Mouse (Mus musculus): ENCODE measurements around the gene AI182371.

Gene AI182371

DNA sequence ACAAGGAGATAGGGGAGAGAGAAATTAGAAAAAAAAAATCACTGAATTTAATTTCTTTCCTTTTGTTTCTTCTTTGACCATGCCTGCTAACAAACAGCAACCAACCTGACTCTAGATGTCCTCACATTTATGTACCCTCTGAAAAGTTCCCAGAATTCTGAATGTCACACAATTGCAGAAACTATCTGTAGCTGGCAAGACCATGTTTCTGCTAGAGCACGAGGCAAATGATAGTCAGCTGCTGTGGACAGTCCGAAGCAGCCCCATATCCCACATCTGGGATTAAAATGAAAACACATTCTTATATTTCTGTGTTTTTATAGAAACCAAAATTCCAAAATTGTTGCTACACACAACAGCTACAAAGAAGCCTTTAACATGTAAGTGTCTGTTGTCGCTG, at the start of gene AI182371:
TSS of gene AI182371 (minus strand) at position 101 of the 400 bp plus-strand sequence.
- DNase-seq (ENCODE audit: inconsistent ontology term), result no peak

DNA sequence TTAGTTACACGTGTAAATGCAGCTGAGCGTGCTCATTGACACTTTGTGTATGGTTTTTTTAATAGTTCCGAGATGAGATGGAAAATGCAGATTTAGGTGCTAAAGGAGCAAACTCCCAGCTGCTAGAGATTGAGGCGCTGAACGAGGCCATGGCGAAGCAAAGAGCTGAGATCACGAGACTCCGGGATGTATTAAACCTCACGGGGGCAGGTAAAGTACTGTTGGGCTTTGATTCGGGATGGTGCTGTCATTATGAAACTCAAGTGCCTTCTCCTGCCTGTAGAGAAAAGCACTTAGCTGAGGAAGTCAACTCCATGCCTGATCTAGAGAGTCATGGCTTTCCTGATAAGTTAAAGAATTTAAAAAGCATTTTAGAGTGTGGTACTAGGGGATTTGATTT, 47.5 kb upstream of the AI182371 start:
- DNase-seq (ENCODE audit: inconsistent ontology term), result no peak

DNA sequence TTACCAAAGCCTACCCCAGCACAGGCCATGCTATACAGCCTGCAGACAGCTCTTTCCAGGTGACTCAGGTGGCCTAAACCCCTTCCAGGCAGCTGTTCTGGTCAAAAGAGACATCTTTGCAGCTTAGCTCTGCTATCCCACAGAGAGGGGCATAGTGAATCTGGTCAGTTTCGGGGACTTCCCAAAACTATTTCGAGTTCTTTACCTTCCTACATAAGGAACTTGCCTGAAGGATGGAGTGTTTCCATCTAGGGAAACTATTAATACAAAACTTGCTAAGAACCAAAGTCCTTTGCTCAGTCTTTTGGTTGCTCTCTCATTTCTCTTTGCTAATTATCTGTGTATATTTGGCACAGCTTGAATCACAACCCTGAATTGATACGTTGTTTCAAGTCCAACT, 40.3 kb upstream of the AI182371 start:
- no peak for DNase-seq (ENCODE audit: inconsistent ontology term)

DNA sequence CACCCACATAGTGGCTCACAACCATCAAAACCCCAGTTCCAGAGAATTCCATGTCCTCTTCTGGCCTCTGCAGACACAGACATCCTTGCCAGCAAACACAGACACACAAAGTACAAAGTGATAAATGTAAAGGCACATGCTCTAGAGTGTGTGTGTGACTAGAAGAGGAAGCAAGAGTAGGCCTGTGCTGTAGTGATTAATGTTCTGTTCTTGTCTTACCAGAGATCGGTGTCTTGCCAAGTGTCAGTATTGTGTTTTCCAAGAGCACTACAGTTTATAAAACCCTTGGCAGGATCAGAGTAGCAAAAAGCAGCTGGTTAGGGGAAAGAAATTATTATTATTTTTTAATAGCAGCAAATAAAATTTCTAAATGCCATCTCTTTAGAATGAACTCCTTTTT, 37.2 kb upstream of the AI182371 start:
- DNase-seq (ENCODE audit: inconsistent ontology term), result no peak

DNA sequence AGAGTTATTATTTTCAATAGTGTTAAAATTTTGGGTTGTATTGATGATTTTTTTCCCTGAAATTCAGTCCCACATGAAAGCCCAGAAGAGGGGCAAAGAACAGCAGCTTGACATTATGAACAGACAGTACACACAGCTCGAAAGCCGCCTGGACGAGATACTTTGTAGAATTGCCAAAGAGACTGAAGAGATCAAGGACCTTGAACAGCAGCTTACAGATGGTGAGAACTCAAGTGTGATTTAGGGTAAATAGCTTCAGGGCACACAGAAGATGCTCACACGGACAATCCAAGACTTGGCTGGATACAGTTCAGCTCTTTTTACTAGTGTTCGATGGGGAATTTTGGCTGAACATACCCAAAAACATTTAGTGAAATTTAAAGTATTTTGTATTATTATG, 32.5 kb upstream of the AI182371 start:
- no peak for DNase-seq (ENCODE audit: inconsistent ontology term)

DNA sequence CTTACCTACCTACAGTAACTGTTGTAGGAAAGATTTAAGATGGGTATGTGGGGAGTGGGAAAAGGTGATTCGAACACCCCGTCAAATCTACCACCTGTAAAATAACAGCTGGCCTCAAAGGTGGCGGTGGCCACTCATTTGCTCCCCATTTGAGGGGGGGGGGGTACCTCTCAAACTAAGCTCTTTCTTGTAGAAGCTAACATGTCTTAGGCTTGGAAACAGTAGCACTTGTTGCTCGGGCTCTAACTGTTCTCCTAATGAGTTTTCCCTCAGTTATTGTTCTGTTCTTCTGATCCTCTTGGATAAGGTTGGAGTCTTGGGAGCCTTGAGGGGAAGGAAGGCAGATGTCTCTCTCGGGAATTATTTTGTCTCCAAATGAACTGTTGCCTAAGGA, 31.3 kb upstream of the AI182371 start:
- peak; percentile 33 for DNase-seq (ENCODE audit: inconsistent ontology term)

DNA sequence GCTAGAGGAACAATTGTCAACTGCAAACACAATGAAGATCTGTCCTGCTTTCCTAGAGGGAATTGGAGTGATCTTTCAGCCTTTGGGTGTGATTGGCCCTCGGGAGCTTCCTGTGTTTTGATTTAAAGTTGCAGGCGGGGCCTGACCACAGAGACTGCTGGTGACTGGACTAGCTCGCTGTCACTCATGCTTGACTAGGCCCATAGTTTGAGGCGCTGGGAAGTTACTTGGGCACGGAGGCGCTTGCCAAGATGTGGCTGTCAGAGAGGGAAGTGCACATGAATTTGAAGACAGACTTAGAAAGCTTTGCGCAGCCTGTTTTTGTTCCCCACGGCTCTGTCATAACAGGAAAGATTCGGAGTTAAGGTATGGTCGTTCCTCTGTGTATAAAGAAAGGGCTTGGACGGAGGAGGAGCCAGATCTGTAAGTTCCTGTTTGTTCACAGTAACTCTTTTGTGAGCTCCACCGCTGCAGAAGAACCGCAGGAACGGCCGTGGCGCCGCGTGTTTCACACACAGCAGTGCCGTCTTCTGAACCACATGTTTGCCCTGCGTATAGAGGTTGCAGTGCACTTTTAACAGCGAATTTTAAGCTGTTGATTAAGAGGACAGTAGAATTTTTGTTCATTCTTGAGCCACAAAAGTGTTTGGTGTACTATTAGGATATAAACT, 30.8 kb upstream of the AI182371 start:
- peak; percentile 94 for DNase-seq (ENCODE audit: inconsistent ontology term)

DNA sequence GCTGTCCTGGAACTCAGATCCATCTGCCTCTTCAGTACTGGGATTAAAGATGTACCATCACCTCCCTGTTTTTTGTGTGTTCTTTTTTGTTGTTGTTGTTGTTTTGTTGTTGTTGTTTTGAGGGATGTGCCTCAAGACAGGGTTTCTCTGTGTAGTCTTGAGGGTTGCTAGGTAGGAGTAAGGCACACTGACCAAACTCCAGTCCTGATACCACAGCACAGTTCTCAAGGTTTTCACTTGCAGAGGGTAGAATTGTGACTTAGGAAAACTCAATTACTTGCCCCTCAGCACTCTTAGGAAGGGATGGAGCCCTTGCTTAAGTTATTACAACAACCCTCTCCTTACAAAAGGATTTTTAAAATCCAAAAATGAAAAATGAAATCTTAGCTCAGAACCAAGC, 30.1 kb upstream of the AI182371 start:
- DNase-seq (ENCODE audit: inconsistent ontology term), result no peak

DNA sequence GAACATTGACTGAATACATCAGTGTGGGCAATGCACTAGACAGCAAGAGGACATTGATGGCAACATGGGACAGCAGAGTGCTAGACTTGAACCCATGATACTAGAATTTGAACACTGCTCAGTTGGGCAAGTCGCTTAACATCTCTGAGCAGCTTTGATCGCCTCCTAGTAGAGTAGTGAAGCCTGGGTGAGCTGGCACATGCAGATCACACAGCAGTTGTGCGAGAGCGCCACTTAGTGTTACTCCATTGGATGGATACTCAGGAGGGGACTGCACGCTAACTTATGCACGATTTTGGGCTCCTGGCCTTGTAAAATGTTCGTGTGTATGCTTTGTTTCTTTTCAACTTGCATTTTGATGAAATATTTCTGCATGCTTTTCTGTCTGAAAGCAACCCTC, 23.4 kb upstream of the AI182371 start:
- DNase-seq (ENCODE audit: inconsistent ontology term), result no peak

DNA sequence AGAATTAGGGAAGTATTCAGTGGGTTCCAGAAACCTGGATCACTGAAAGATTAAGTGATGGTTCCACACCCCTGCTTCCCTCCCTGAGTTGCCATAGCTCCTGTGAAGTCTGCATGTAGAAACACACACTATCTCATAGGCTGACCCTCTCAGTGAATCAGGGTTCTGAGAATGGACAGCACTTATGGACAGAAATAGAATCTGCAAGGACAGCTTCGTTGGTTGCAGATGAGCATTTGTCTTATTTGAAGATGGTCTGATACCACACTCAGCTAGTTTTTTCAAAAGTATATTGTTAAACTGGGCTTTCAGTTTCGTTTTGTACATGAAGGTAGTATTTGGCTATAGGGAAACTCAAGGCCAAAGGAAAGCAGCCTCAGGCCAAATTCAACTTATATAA, 9.2 kb upstream of the AI182371 start:
- no peak for DNase-seq (ENCODE audit: inconsistent ontology term)

DNA sequence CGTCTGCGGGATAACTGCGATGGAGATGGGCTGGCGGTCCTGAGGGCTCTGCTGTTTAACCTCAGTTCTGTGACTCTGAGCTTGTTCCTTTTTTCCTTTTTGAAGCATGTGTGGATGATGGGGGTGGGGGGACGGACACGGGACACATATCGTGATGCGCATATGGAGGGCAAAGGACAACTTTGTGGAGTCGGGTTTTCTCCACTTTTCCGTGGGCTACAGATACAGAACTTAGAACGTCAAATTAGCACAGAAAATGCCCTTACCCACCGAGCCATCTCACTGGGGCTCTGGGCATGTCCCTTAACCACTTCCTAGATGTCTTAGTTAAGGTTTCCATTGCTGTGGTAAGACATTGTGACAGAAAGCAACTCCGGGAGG, 8.6 kb upstream of the AI182371 start:
- DNase-seq (ENCODE audit: inconsistent ontology term), result no peak

DNA sequence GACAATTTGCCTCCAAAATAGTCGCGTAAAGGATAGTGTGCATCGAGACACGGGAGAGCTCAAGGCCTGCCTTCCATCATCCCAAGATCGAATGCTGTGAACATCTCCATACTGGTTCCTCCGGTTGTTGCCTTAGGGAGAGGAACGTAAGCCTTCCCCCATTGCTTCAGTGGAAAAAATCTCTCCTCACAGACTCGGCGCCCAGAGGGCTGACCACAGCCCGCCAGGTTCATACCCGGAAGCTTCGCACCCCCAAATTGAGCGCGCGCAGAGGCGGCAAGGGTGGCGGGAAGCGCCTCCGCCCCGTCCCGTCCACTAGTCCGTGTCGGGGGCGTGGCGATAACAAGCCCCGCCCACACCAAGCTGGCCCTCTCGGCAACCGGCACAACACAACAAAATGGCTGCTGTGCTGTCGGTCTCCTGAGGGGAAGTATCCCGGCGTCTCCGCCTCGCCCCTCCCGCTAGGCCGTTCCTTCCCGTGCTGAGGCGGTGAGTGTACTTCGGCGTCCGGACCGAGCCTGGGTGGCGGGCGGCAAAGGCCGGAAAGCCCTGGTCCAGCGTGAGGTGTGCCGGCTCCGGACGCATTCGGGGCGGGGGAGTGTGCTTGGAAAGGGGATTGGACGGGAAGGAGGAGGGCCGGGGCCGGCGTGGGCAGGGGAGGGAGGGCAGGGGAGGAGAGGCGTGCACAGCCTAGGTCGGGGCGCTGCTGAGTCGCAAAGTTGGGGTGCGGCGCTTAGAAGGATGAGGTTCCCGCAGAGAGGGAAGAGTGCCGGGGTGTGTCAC, 8.0 kb upstream of the AI182371 start, which contains the start of gene Cntrl:
TSS of gene Cntrl (plus strand) at position 352 of the 783 bp plus-strand sequence.
- peak; percentile 96 for DNase-seq (ENCODE audit: inconsistent ontology term)

DNA sequence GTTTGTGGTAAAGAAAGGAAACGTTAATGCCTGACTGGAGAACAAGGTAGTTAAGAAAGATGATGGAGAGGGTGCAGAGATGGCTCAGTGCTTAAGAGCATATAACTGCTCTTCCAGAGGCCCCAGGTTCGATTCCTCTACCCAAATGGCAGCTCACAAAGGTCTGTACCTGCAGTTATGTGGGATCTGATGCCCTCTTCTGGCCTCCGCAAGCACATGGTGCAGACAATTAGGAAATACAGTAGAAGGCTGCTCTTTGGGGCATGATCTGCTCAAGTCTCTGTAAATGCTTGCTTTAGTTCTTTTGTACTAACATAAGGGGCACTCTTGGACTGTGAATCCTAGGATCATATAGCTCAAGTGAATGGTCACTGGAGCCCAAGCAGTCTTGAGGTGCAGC, 7.4 kb upstream of the AI182371 start:
- peak; percentile 70 for DNase-seq (ENCODE audit: inconsistent ontology term)

DNA sequence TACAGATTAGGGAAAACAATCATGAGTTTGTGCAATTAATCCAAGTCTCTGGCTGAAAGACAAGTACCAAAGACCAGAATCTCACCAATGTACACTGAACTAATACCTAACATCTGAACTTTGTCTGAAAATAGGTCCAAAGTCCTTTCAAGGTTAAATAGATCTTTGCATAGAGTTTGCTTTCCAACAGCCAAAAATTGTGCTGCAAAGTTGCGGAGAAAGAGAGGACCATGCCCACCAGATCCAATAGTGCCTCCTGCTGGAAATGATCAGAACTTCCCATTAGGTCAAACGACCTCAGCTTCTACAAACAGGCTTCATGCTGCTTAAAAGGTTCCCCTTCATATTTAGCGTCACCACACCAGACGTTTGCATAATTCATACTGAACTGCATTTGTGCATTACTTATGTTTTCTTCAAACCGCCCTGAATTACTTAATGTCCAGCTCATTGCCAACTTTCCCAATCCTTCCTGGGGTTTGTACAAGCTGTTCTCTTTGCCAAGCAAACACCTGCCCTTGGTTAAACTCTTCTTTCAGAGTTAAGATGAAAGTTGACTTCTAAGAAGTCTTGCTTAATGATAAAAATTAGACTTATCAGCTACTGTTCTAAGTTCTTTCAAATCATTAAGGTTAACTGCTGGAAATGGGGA, 6.8 kb upstream of the AI182371 start:
- DNase-seq (ENCODE audit: inconsistent ontology term), result no peak

DNA sequence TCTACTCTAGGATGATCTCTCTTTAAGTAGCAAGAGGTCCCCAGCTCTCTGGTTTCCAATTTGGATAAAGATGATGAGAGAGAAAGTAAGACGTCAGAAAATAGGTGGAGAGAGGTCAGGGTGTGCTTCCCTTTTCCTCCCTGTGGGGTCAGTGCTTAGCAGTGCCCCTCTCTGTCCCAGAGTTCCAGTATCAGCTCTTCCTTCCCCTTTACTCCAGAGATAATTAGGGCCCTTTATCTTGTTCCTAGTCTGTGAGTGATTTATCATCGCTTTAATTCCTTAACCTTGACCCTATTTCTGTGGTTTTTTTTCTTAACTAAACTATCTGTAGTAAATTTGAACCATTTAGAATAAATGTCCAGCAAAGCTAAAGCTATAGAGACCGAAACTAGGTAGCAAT, 3.5 kb upstream of the AI182371 start:
- no peak for DNase-seq (ENCODE audit: inconsistent ontology term)

DNA sequence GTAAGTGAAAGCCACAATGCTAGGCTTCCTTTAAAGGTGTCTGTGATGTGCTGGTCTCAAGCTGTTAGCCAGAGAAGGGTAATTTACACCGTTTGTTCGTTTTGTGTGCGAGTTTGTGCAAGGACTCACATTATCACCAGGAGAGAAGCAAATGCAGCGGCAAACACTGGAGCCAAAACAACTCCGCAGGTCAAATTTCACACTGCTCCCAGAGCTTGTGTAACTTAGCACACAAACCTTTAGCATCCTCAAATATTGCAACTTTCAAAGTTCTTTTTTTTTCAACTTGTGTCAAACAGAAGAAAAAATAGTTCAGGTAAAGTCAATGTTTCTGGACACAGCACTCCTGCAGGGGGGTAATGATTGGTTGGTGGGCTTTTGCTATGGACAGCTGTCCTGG, 2.2 kb upstream of the AI182371 start:
- DNase-seq (ENCODE audit: inconsistent ontology term), result no peak

DNA sequence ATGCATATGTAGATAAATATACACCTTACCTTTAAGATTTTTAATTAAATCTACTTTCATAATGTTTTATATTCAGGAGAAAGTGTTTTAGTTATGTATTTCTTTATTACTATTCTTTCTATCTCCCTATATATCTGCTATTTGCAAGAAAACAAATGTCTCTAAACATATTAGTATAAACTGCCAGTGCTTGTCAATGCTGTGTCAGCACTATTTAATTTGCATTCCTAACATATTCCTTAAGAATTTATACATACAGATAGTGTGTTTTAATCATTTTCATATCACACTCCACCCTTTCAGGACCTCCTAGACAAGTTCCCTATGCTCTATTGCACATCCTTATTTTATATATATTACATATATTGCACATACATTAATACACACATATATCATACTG, 1.4 kb upstream of the AI182371 start:
- DNase-seq (ENCODE audit: inconsistent ontology term), result no peak

DNA sequence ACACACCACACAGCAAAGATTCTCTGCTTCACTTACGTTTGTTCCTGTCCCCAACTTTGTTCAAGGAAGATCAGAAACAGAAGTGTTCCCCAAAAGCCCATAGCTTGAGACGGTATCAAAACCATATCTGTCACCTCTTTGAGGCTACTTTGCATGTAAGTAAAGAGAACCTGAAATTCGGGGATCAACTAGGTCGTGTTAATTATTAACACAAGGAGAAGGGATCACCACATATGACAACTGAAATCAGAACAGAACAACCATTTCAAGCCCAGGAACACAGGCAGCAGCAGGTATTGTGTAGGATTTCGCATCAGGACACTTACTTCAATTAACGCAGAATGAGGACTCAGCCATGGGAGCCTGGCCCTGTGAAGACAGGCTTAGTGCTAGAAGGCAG, 814 bp downstream of the AI182371 start:
- DNase-seq (ENCODE audit: inconsistent ontology term), result no peak

DNA sequence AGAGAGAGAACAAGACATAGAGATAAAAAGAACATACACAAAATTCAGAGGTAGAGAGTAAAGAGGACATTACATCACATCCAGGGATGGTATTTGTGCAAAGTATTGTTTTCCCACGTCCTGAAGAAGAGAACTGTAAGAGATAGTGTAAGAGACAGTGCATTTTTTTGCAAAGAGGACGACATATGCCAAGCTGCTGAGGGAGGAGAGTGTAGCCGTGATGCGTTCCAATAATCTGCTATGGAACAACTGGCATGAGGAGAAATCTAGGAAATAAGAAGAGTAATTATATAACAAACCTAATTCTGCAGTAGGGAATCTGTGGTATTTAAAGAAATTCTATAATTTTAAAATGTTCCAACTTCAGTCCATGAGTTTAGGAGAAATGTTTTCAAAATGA, 13.9 kb downstream of the AI182371 start:
- no peak for DNase-seq (ENCODE audit: inconsistent ontology term)

DNA sequence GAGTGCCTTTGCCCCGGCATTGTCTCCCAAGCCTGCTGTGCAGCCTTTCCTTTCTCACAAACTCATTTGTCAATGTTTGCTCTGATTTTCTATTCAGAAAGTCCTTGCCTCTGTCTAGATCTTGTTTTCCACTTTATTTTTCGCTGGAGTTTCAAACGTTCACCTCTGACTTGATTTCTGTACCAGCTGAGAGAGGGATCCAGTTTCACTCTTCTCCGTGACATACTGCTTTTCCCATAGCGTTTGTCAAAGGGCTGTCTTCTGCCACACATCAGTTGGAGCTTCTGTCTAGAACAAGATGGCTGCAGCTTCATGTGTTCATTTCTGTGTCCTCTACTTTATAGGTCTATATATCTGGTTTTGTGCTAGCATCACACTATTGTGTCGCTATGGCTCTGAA, 22.2 kb downstream of the AI182371 start:
- DNase-seq (ENCODE audit: inconsistent ontology term), result no peak

DNA sequence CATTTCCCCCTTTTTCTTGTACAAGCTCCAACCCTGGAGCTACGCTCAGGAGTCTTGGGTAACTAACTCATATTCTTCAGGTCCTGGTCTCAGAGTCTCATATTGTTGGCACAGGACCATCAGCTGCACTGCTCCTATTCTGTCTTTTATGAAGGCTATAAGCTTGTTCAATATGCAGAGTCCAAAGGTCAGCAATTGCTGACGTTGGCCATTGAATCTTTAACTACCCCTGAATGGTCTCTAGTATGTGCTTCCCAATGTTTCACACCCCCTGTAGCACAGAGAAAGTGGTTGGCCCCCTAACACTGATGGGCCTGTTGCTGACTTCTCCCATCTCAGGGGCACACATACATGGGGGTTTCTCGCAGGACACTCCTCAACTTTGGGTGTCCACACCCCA, 27.0 kb downstream of the AI182371 start:
- no peak for DNase-seq (ENCODE audit: inconsistent ontology term)

DNA sequence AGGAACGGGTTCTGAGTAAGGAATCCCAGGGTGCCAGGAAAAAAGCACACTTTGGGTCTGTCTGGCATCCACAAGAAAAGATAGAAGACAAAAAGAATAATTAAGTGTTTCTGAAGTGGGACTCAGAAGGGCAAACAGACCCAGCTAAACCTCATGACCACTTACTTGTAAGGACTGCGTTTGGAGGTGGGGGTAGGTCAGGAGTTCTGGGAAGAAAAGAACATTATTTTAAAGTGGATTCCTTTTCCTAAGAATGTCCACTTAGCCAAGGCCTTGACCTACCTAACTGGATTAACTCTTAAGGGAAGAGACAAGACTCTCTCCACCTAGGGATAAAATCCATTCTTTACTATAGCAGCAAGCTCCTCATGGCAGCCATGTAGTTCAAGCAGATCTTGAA, 28.8 kb downstream of the AI182371 start:
- no peak for DNase-seq (ENCODE audit: inconsistent ontology term)

DNA sequence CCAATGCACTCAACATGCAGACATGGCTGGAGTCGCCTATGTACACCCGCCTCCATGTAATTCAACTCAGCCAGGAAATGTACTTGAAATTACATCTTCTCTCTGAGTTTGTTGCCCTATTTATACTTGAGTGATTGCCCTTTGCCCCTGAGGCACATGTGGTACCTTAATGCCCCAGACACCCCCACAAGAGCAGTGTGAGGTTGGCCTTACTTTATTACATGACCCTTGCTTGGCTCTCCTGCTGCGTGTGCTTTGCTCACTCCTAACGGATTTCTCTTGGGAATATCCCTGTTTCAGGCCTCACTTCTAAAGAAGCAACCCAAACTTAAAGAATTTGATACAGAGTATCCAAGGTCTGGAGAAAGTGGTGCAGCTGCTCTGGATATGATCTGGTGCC, 31.1 kb downstream of the AI182371 start:
- DNase-seq (ENCODE audit: inconsistent ontology term), result no peak
